Mouse (Mus musculus) bone marrow macrophage, adult 2 months (primary cell): ENCODE data around the gene Odf3l1. TPM values are rescaled to one million over a fixed set of nuclear protein-coding genes. Genes with fewer than 3 reads are reported as not detected.
A peak's percentile ranks its signal among the peaks of the same experiment; 100 is the strongest.

Experiments used
- H3K27ac ChIP-seq: 2 replicates; pipeline ENCODE4 v1.5.1; 2012; ENCODE audit warnings: low read depth, low read length; ENCODE audit not compliant: insufficient read depth
- H3K4me1 ChIP-seq: 2 replicates; pipeline ENCODE4 v1.6.1; 2012; ENCODE audit warnings: low read length; ENCODE audit not compliant: control insufficient read depth, insufficient read depth
- H3K4me3 ChIP-seq: 2 replicates; pipeline ENCODE4 v1.5.1; 2012; ENCODE audit warnings: mild to moderate bottlenecking, low read length, moderate library complexity; ENCODE audit not compliant: insufficient read depth
- CTCF ChIP-seq: IDR thresholded peaks from 2 replicates; pipeline ENCODE4 v1.5.1; 2012; ENCODE audit warnings: low read depth, mild to moderate bottlenecking, low read length, moderate library complexity
- POLR2A ChIP-seq: IDR thresholded peaks from 2 replicates; pipeline ENCODE4 v1.6.1; 2012; ENCODE audit warnings: mild to moderate bottlenecking, low read depth, low read length, borderline replicate concordance
- polyA plus RNA-seq: library from polyadenylated mRNA; stranded (reverse); fragments of >200 nt; gene quantifications from 2 replicates; pipeline ENCODE4 v1.2.4, GENCODE M21; 2012; ENCODE audit not compliant: missing spikeins, insufficient read depth, insufficient read length

Odf3l1 gene
- polyA plus RNA-seq, 1 experiment = not detected

DNA sequence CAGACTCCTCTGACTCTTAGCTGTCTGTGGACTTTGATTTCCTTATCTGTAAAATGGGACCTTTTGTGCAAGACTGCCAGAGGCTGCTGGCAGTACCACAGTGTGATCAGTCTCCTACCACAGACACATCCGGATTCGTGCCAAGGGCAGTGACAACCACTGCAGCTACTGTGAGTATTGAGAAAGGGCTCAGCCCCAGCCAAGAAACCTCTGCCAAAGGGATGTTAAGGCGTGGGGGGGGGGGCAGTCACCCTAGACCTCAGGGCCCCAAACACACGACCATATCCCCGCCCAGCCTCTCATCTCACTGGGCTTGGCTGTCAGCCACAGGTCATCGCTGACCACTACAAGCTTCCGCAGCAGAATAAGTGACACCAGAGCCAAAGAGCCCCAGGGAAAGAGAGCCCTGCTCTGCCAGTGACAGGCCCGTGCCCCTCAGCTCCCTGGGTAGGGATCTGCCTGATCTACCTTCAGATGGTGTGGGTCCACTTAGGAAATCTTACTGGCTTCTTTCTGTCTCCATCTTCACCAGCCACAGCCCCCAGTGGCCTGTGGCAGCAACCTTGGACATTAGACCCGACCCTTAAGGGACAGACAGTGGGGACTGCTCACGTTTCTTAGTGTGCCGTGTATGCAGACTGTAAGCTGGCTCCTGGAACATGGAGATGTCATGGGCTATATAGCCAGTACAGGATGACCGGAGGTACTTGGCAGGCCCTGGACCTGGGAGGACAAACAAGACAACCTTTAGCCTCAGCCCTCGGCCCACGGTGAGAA lies 14.2 kb downstream of the Odf3l1 start:
- Histone ChIP-seq H3K4me1 (peaks cover 3% of the 10 kb centered on the region), H3K27ac (no peak overlapping the region), H3K4me3 (no peak overlapping the region)
- TF ChIP-seq POLR2A (no peak), CTCF (no peak)

DNA sequence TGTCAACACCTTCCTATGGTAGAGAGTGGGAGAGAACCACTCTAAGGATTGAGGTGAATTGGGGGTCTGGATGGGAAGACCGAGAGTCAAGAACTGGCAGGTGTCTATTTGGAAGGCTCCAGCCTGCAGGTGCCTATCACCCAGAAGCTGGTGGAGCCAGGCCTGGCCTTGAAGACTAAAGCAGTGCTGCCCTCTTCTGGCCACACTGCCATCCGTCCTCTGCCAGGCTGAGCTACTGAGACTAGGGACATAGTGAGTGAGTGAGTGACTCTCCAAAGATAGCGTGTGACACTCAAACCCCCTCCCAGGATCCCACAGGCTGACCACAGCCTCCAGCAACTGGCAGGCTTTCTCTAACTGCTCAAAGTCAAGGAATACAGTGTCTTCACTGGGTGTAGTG lies 17.0 kb downstream of the Odf3l1 start:
- H3K27ac ChIP-seq = no peak overlapping the region
- TF ChIP-seq POLR2A = no peak
- TF ChIP-seq CTCF = peak; percentile 58
- no peak overlapping the region for H3K4me3 ChIP-seq
- peaks cover 3% of the 10 kb centered on the region for H3K4me1 ChIP-seq

DNA sequence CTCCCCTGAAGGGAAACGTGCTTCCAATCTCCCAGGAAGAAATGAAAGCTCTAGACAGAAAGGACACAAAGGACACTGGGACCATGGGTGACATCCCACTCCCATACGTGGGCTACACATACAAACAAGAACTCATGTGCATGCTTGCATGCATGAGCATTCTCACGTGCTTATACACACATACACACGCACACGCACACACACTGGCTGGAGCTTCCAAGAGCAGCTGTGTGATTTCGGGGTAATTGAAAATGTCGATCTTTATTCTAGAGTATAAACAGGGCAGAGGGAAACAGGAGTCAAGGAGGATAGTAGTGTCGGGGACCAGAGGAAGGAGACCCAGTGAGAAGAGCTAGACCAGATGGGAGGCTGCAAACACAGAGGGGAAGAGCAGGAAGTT lies 19.8 kb downstream of the Odf3l1 start:
- H3K4me3 ChIP-seq = no peak overlapping the region
- no peaks in the 10 kb centered on the region for H3K4me1 ChIP-seq
- no peak for TF ChIP-seq POLR2A
- no peak for TF ChIP-seq CTCF
- no peak overlapping the region for H3K27ac ChIP-seq

DNA sequence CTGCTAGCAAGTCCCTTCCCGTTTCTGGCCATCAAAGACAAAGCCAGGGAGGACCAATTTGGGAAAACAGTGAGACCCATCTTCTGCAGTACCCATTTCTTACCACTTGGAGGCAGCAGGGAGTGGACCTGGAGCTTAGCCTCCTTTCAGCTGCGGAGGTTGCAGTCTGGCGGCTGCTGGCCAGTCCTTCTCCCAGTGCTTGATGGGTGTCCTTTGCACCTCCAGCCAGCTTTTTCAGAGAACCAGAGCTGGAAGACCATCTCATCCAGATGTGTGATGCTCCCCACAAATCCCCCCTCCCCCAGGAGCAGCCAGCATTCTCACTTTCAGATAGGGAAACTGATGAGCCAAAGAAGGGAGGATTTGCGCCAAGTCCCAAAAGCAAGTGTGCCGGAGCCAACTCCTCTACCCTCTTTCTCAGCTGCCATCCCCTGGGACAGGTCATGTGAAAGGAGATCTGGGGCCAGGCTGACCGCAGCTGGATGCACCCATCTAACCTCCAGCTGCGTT lies 20.7 kb downstream of the Odf3l1 start:
- no peak overlapping the region for H3K27ac ChIP-seq
- peak; percentile 71 for TF ChIP-seq CTCF
- no peak for TF ChIP-seq POLR2A
- no peaks in the 10 kb centered on the region for H3K4me1 ChIP-seq
- H3K4me3 ChIP-seq = no peak overlapping the region

DNA sequence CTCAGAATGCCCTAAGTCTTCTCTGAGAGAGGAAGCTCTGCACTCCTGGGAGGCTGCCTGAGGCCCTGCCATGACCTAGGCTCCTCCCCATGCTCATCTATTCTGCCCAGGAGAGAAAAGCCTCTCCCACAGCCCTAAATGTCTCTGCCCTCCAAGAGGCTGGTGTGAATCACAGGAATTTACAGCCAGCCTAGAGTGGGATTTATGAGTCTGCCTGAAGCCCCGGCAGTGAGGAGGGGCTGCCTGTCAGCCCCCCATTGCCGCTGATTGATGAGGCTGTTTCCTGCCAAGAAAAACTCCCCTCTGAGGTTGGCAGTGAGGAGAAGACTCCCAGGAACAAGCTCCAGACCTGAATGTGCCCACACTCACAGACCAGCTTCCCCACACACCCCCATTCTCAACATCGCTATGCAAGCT lies 22.2 kb downstream of the Odf3l1 start:
- TF ChIP-seq POLR2A = no peak
- Histone ChIP-seq H3K4me1 (no peaks in the 10 kb centered on the region), H3K27ac (no peak overlapping the region), H3K4me3 (no peak overlapping the region)

DNA sequence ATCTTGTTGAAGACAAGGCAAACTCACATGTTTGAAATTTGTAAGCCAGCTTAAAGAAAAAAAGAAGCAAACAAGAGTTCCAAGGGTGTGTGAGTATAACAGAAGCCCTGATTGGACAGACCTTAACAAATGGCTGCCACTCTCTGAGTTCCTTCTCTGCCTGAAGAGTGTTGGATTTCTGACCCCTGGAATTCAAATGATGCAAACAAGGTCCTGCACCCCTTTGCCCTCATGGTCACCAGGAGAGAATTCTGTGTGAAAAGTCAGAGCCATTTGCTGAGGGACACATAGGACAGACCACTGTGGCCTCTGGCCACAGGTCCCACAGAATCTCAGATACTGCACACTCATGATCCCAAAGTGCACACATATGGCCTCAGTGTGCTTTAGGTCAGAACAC lies 22.6 kb downstream of the Odf3l1 start:
- no peak overlapping the region for H3K4me3 ChIP-seq
- no peak for TF ChIP-seq POLR2A
- TF ChIP-seq CTCF = no peak

DNA sequence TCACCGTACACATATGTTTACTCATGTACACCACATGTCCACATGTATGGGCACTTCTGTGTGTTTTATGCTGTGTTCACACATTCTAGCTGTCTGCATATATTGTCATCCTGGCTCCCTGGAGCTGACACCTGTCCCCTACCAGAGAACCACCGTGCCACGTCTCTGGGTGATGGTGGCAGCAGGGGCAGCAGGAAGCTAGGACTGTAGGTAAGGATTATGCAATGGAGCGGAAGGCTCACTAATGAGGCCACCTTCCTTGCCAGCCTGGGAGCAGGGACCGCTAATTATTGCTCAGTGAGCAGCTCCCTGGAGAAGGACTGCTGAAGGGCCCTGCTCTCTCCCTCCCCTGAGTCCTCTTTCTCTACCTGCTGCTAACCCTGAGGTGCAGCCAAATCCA lies 23.8 kb downstream of the Odf3l1 start:
- Histone ChIP-seq H3K27ac (no peak overlapping the region), H3K4me3 (no peak overlapping the region), H3K4me1 (no peaks in the 10 kb centered on the region)
- no peak for TF ChIP-seq POLR2A
- TF ChIP-seq CTCF = no peak

More for the DNA sequence above, 22.6 kb downstream of the Odf3l1 start:
- H3K4me1 ChIP-seq = no peaks in the 10 kb centered on the region
- H3K27ac ChIP-seq = no peak overlapping the region

DNA sequence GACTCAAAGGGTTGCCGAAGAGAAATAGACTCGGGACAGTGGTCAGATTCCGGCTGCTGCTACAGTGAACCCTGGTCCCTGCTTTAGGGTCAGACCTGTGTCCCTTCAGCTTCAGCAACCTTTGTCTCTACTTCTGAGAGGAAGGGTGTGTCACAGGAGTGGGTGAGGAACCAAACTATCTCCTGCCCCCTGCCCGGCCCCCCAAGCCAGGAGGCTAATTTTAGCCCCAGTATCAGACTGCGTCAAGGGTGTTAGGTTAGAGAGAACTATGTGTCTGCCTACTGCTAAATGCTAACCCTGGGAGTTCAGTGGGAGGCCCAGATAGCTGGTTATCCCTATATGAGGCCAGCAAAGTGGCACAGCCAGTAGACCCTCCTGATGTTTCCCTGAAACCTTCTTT lies 29.3 kb downstream of the Odf3l1 start:
- no peak overlapping the region for H3K27ac ChIP-seq
- no peak for TF ChIP-seq POLR2A
- H3K4me3 ChIP-seq = no peak overlapping the region
- H3K4me1 ChIP-seq = no peaks in the 10 kb centered on the region

DNA sequence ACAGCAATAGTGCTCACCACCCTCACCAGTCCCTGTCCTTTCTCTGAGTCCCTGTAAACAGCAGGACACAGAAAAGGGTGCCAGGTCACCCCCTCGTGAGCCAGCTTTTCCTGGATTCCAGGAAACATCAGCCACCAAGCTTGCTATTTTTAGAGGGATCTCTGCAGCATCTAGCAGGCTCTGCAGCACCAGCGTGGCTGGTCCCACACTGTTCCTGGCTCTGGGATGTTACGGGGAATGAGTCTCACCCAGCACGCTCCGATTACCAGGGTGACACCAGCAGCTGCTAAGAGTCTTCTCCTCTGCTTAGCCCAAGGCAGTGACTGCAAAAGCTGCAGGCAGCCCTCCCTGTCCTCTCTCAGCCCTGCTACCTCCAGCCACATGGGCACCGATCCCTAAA lies 31.6 kb downstream of the Odf3l1 start:
- TF ChIP-seq CTCF (no peak), POLR2A (no peak)
- Histone ChIP-seq H3K4me1 (no peaks in the 10 kb centered on the region), H3K27ac (no peak overlapping the region), H3K4me3 (no peak overlapping the region)

DNA sequence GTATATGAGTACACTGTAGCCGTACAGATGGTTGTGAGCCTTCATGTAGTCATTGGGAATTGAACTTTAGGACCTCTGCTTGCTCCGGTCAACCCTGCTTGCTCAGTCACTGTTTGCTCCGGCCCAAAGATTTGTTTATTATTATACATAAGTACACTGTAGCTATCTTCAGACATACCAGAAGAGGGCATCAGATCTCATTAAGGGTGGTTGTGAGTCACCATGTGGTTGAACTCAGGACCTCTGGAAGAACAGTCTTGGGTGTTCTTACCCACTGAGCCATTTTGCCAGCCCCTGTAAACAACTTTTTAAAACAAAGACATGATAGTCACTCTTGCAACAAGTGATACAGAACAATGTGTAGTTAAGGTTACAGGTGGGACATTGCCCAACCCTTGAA lies 32.6 kb downstream of the Odf3l1 start:
- Histone ChIP-seq H3K4me1 (no peaks in the 10 kb centered on the region), H3K4me3 (no peak overlapping the region), H3K27ac (no peak overlapping the region)
- TF ChIP-seq CTCF (no peak), POLR2A (no peak)
